Mouse (Mus musculus) frontal cortex, postnatal 10 days (tissue): ENCODE measurements around the gene Cd33.

Source experiments
- DNase-seq, 2 experiments: peaks; one replicate each; pipeline ENCODE4 v3.0.0; 2022; ENCODE audit warnings: low spot score in 2 of 2, mixed read lengths in 1 of 2

Cd33 gene

GRCm38 (mm10) chr7:43515076-43515475 lies 29.2 kb downstream of the Cd33 start:
- DNase-seq, result no peak

- no peak for DNase-seq
These were observed 31.7 kb downstream of the Cd33 start for GRCm38 (mm10) chr7:43512519-43512918.

- no peak for DNase-seq
These were observed 32.3 kb downstream of the Cd33 start for GRCm38 (mm10) chr7:43511707-43512478.

- peak in 1 of 2 experiments; percentile 64 for DNase-seq
These were observed 48.7 kb downstream of the Cd33 start for GRCm38 (mm10) chr7:43495343-43496021.

- DNase-seq, result peak in 1 of 2 experiments; percentile 11
These were observed 53.4 kb downstream of the Cd33 start for GRCm38 (mm10) chr7:43490861-43491260.

GRCm38 (mm10) chr7:43490182-43490584 lies 54.0 kb downstream of the Cd33 start:
- peak; percentile 80 to 82 for DNase-seq

- DNase-seq, result peak in 1 of 2 experiments; percentile 38
These were observed 54.5 kb downstream of the Cd33 start, which contains the start of gene Iglon5 for GRCm38 (mm10) chr7:43489631-43490125. Gene Iglon5 (minus strand): TSS chr7:43490075.

GRCm38 (mm10) chr7:43488646-43489045 lies 55.6 kb downstream of the Cd33 start:
- DNase-seq, result peak in 1 of 2 experiments; percentile 29

GRCm38 (mm10) chr7:43483236-43483635 lies 61.0 kb downstream of the Cd33 start:
- DNase-seq, result no peak

- peak in 1 of 2 experiments; percentile 57 for DNase-seq
These were observed 62.0 kb downstream of the Cd33 start for GRCm38 (mm10) chr7:43482090-43482716.

- peak in 1 of 2 experiments; percentile 61 for DNase-seq
These were observed 63.0 kb downstream of the Cd33 start for GRCm38 (mm10) chr7:43481191-43481590.

- no peak for DNase-seq
These were observed 67.9 kb downstream of the Cd33 start for GRCm38 (mm10) chr7:43476376-43476775.

- no peak for DNase-seq
These were observed 68.5 kb downstream of the Cd33 start for GRCm38 (mm10) chr7:43475706-43476105.
